Mouse (Mus musculus) left cerebral cortex, postnatal 36 days (tissue): ENCODE measurements at regions not wholly inside any gene's neighbourhood (a gene's known extent, or its start where the extent isn't known, plus 50 kb on each side); places are given as distances from the start of the nearest gene placed in this dataset.
A peak's percentile ranks its signal among the peaks of the same experiment; 100 is the strongest.

ENCODE experiments used
- DNase-seq, 2 experiments: peaks; one replicate each; pipeline ENCODE4 v3.0.0; 2021 to 2022; ENCODE audit warnings: low spot score in 2 of 2, mixed read lengths in 1 of 2
- intact Hi-C: fragments of 180-260 bp; cut with DNase I; formaldehyde crosslinking; loops from one replicate; pipeline ENCODE4 v1.15.1; 2025

DNA sequence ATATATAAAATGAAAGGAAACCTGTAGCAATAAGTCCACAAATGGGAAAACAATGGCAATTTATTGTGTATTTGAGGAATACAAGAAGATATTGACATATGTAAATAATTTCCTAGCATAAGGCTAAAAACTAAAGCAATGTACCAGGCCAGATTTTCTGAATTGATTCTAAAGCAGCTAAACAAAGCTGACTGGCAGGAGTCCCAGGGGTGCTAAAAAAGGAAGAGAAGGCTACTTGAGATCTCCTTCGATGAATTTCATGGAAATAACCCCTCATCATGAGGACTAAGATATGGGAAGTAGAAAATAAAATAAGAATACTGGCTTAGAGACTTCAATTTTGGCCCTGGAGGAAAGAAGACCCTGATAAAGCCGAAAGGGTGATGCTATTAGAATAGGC lies 630.4 kb upstream of the Reg3g start:
- DNase-seq, result peak in 1 of 2 experiments; percentile 4
- intact Hi-C loops, result no loop called here

GRCm38 (mm10) chr6:79057531-79057930 lies 588.9 kb upstream of the Reg3g start:
- intact Hi-C loops, result no loop called here
- no peak for DNase-seq
